Mouse (Mus musculus): ENCODE data around the gene 4632433K11Rik. TPM values are rescaled to one million over a fixed set of nuclear protein-coding genes. Genes with fewer than 3 reads are reported as not detected.

4632433K11Rik gene
- total RNA-seq, 2 experiments from 2014 or later: not detected

- DNase-seq (ENCODE audit: low spot score): peak; percentile 91
- intact Hi-C loops (cut with DNase I): loop anchor here (1.0 to 5.0 kb wide), 2 partner anchors 18 to 42 kb away; partner anchors contain the start of gene U2af2
These were observed 46.3 kb downstream of the 4632433K11Rik start, which contains the start of gene Epn1 for GRCm38 (mm10) chr7:5080010-5080751. Epn1 (plus strand) TSS chr7:5080235.

GRCm38 (mm10) chr7:5080815-5081214, 46.9 kb downstream of the 4632433K11Rik start:
- intact Hi-C loops (cut with DNase I): loop anchor here (1.0 to 5.0 kb wide), 2 partner anchors 19 to 41 kb away; partner anchors contain the start of gene U2af2
- DNase-seq (ENCODE audit: low spot score): no peak

GRCm38 (mm10) chr7:5081241-5081640, 47.3 kb downstream of the 4632433K11Rik start:
- DNase-seq (ENCODE audit: low spot score): no peak
- intact Hi-C loops (cut with DNase I): loop anchor here (5.0 kb wide), 1 partner anchor 41 kb away; no protein-coding TSS in a partner anchor

- DNase-seq (ENCODE audit: low spot score): no peak
- intact Hi-C loops (cut with DNase I): loop anchor here (5.0 kb wide), 1 partner anchor 40 kb away; no protein-coding TSS in a partner anchor
These were observed 48.0 kb downstream of the 4632433K11Rik start for GRCm38 (mm10) chr7:5081939-5082338.

GRCm38 (mm10) chr7:5083325-5084105, 49.6 kb downstream of the 4632433K11Rik start:
- DNase-seq (ENCODE audit: low spot score): no peak
- intact Hi-C loops (cut with DNase I): loop anchor here (5.0 kb wide), 1 partner anchor 39 kb away; no protein-coding TSS in a partner anchor

Other genes starting within 250 kb of the 4632433K11Rik start
- 1 to 10 TPM; 3.5 to 4.3 TPM for gene Tmem238, start 244.5 kb upstream of the 4632433K11Rik start, total RNA-seq (2021)
- 100 to 1,000 TPM; 489 to 533 TPM for gene Rpl28, start 241.2 kb upstream of the 4632433K11Rik start, total RNA-seq (2021)
- 10 to 100 TPM; 84.6 to 93.3 TPM for gene Ube2s, start 221.5 kb upstream of the 4632433K11Rik start, total RNA-seq (2021)
- gene Shisa7, start 189.4 kb upstream of the 4632433K11Rik start, total RNA-seq (2021): under 1 TPM in 1 of 2 experiments, not detected in 1; 0.08 TPM
- 1 to 10 TPM; 3.5 to 5.3 TPM for gene Isoc2b, start 163.9 kb upstream of the 4632433K11Rik start, total RNA-seq (2021)
- gene Isoc2a, start 157.0 kb upstream of the 4632433K11Rik start, total RNA-seq (2021): 10 to 100 TPM; 40.5 to 44.4 TPM
- not detected for gene Gm36210, start 127.6 kb upstream of the 4632433K11Rik start, total RNA-seq (2021)
- 1 to 10 TPM; 7.9 to 8.1 TPM for gene Zfp628, start 118.9 kb upstream of the 4632433K11Rik start, total RNA-seq (2021)
- gene Nat14, start 112.1 kb upstream of the 4632433K11Rik start, total RNA-seq (2021): 1 to 10 TPM; 3.8 to 5.4 TPM
- 1 to 10 TPM; 3.8 to 4.3 TPM for gene Ssc5d, start 108.3 kb upstream of the 4632433K11Rik start, total RNA-seq (2021)
- gene Sbk2, start 69.7 kb upstream of the 4632433K11Rik start, total RNA-seq (2021): 10 to 100 TPM; 22.4 to 28.7 TPM
- 10 to 100 TPM; 46.1 to 48.7 TPM for gene Sbk3, start 63.0 kb upstream of the 4632433K11Rik start, total RNA-seq (2021)
- 10 to 100 TPM; 14.9 to 18.0 TPM for gene Zfp579, start 38.0 kb upstream of the 4632433K11Rik start, total RNA-seq (2021)
- 1 to 10 TPM; 8.7 to 9.0 TPM for gene Zfp524, start 19.7 kb upstream of the 4632433K11Rik start, total RNA-seq (2021)
- 10 to 100 TPM; 13.6 to 24.2 TPM for gene Fiz1, start 19.4 kb upstream of the 4632433K11Rik start, total RNA-seq (2021)
- not detected for gene Gm44973, start 18.6 kb upstream of the 4632433K11Rik start, total RNA-seq (2021)
- 10 to 100 TPM; 12.8 to 15.4 TPM for gene Zfp865, start 13.7 kb upstream of the 4632433K11Rik start, total RNA-seq (2021)
- under 1 TPM; 0.28 to 0.31 TPM for gene Ccdc106, start 13.6 kb upstream of the 4632433K11Rik start, total RNA-seq (2021)
- 1 to 10 TPM; 5.3 to 6.1 TPM for gene Zfp784, start 4.3 kb downstream of the 4632433K11Rik start, total RNA-seq (2021)
- 1 to 10 TPM; 5.6 to 5.8 TPM for gene Zfp580, start 17.4 kb downstream of the 4632433K11Rik start, total RNA-seq (2021)
- 10 to 100 TPM; 66.9 to 71.1 TPM for gene U2af2, start 28.0 kb downstream of the 4632433K11Rik start, total RNA-seq (2021)
- 100 to 1,000 TPM; 178 to 187 TPM for gene Epn1, start 46.1 kb downstream of the 4632433K11Rik start, total RNA-seq (2021)
- not detected for gene Rfpl4, start 82.8 kb downstream of the 4632433K11Rik start, total RNA-seq (2021)
- 1 to 10 TPM; 5.8 to 6.2 TPM for gene Rasl2-9, start 91.8 kb downstream of the 4632433K11Rik start, total RNA-seq (2021)
- gene Vmn1r55, start 115.6 kb downstream of the 4632433K11Rik start, total RNA-seq (2021): not detected
- gene Vmn1r56, start 162.6 kb downstream of the 4632433K11Rik start, total RNA-seq (2021): not detected
- gene Vmn1r57, start 184.4 kb downstream of the 4632433K11Rik start, total RNA-seq (2021): not detected